Mouse (Mus musculus) erythroblast, embryonic 14.5 days (primary cell): ENCODE data around the gene Otulin.

ENCODE experiments used
- GATA1 ChIP-seq: IDR thresholded peaks from 2 replicates; pipeline ENCODE4 v1.6.1; 2012; ENCODE audit warnings: low read length, inconsistent platforms, mixed read lengths
- TAL1 ChIP-seq: IDR thresholded peaks from 3 replicates; pipeline ENCODE4 v1.6.1; 2012; ENCODE audit warnings: low read length, inconsistent platforms, mixed read lengths

DNA sequence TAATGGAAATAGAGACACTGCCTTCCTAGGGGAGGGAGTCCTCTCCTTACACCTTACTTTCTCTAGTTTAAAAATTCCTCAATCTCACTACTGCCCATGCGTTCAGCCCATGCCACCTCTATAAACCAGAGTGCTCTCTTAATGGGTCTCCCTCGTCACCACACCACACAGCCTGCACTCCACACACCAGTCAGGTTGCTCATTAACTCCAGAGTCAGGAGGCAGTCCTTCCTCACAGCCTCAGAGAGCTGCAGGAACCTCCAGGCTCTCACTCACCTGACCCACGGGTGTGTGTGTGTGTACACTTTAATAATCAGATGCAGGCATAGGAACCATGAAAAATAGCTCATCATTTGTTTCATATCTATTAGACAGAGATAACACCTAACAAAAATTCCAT is 10.8 kb downstream of the Otulin start:
- TF ChIP-seq TAL1 (no peak), GATA1 (no peak)
